Mouse (Mus musculus) cortical plate, adult 2 months (tissue): ENCODE data around the gene Entpd5.

Experiments used
- CTCF ChIP-seq: fragments of 200-500 bp; IDR thresholded peaks from 2 replicates; pipeline ENCODE4 v1.5.1; 2011; ENCODE audit warnings: mild to moderate bottlenecking, control low read depth, low read length; ENCODE audit not compliant: insufficient read depth; ENCODE audit errors: extremely low read depth
- POLR2A ChIP-seq: fragments of 200-500 bp; IDR thresholded peaks from 2 replicates; pipeline ENCODE4 v1.6.1; 2011; ENCODE audit warnings: mild to moderate bottlenecking, low read length, control low read depth; ENCODE audit not compliant: insufficient read depth; ENCODE audit errors: extremely low read depth

DNA sequence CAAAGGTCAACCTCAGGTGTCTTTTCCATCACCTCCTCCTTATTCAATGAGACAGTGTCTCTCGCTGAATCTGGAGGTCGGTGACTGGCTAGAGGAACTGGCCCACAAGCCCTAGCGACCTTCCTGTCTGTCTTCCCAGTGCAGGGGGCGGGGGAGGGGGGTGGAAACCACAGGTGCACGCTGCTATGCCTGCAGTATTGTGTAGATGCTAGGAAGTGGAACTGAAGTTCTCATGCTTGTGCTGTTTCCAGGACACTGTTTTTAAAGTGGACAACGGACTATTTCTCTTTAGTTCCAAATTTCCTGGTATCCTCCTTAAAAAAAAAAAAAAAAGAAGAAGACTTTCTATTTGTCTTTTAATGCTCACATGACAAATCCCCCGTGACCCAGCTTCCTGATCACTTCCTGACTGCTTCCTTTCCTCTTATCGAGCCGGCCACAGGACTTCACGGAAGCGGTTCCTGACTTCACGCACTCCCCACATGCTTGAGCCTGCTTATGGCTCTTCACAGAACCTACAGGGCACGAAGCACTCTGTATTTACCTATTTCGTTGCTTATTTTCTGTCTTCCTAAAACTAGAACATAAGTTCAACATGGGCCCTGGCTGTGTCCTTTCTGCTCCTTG, 19.9 kb downstream of the Entpd5 start:
- TF ChIP-seq POLR2A (no peak), CTCF (no peak)
